Mouse (Mus musculus) kidney, postnatal 0 days (tissue): ENCODE measurements around the gene Cmtm7. TPM values are rescaled to one million over a fixed set of nuclear protein-coding genes. Genes with fewer than 3 reads are reported as not detected.
A peak's percentile ranks its signal among the peaks of the same experiment; 100 is the strongest.

Source experiments
- ATAC-seq: fragments of 200-750 bp; cut with Nextera tagmentation; replicated peaks from 2 replicates; pipeline ENCODE4 v1.8.0; 2017; ENCODE audit warnings: low read depth, moderate number of reproducible peaks, moderate TSS enrichment, moderate library complexity; ENCODE audit not compliant: low FRiP score
- DNase-seq: peaks from one replicate; pipeline ENCODE4 v3.0.0-alpha.2; 2016; ENCODE audit warnings: low spot score
- H3K27ac ChIP-seq: fragments of 300-500 bp; sonication (generic); 2 replicates; pipeline ENCODE4 v1.5.1; 2014; ENCODE audit warnings: mild to moderate bottlenecking
- H3K27me3 ChIP-seq: fragments of 300-500 bp; sonication (generic); 2 replicates; pipeline ENCODE4 v1.6.1; 2014; ENCODE audit warnings: low read length, mixed read lengths; ENCODE audit not compliant: insufficient read depth
- H3K36me3 ChIP-seq: fragments of 300-500 bp; sonication (generic); 2 replicates; pipeline ENCODE4 v1.6.1; 2014; ENCODE audit warnings: low read length, mixed read lengths; ENCODE audit not compliant: insufficient read depth
- H3K4me1 ChIP-seq: fragments of 300-500 bp; sonication (generic); replicated peaks from 2 replicates; pipeline ENCODE4 v1.6.1; 2014; ENCODE audit warnings: antibody characterized with exemption, low read length, mixed read lengths; ENCODE audit not compliant: insufficient read depth
- H3K4me2 ChIP-seq: fragments of 300-500 bp; sonication (generic); 2 replicates; pipeline ENCODE4 v1.6.1; 2014; ENCODE audit warnings: mild to moderate bottlenecking, low read length, moderate library complexity, mixed read lengths
- H3K4me3 ChIP-seq: fragments of 300-500 bp; sonication (generic); replicated peaks from 2 replicates; pipeline ENCODE4 v1.5.1; 2014; ENCODE audit warnings: low read depth, low read length
- H3K9ac ChIP-seq: fragments of 300-500 bp; sonication (generic); 2 replicates; pipeline ENCODE4 v1.6.1; 2014; ENCODE audit warnings: low read depth, low read length
- H3K9me3 ChIP-seq: fragments of 300-500 bp; sonication (generic); replicated peaks from 2 replicates; pipeline ENCODE4 v1.6.1; 2016; ENCODE audit warnings: low read length, inconsistent platforms, mixed read lengths
- CTCF ChIP-seq: IDR thresholded peaks from 2 replicates; pipeline ENCODE4 v1.5.1; 2016; ENCODE audit warnings: antibody characterized with exemption, low read depth, mild to moderate bottlenecking, moderate library complexity
- WGBS: fragments of 180-500 bp; shearing (Covaris S2); extraction: QIAGEN DNeasy Blood & Tissue Kit; methylation state at CpG from one replicate; pipeline ENCODE4 v1.1.7; 2014; 5-methylcytosine and 5-hydroxymethylcytosine counted together
- polyA plus RNA-seq: library from polyadenylated mRNA; unstranded; fragments of >200 nt; fragmentation: Nextera tagmentation; extraction: Ambion mirVana; gene quantifications from 2 replicates; pipeline ENCODE4 v1.2.1, GENCODE M21; 2015

The Cmtm7 gene
- polyA plus RNA-seq, 1 experiment from 2014 or later: 102 TPM

- 63% methylated on average over 8 of the region's 8 CpGs for WGBS
- no peak overlapping the region for H3K9ac ChIP-seq
- ATAC-seq (no peak), DNase-seq (no peak)
- no peaks in the 10 kb centered on the region for H3K9me3 ChIP-seq
- no peak overlapping the region for H3K4me2 ChIP-seq
- H3K27ac ChIP-seq: no peak overlapping the region
- no peak overlapping the region for H3K4me3 ChIP-seq
- no peak for TF ChIP-seq CTCF
- H3K27me3 ChIP-seq: no peaks in the 10 kb centered on the region
- peaks cover 6% of the 10 kb centered on the region; the same call in 1 of the 2 replicates for H3K4me1 ChIP-seq
- H3K36me3 ChIP-seq: no peaks in the 10 kb centered on the region
Observed at GRCm38 (mm10) chr9:114789989-114790388, 8.3 kb upstream of the Cmtm7 start.

GRCm38 (mm10) chr9:114789557-114789956 is 7.9 kb upstream of the Cmtm7 start:
- Histone ChIP-seq H3K4me3 (no peak overlapping the region), H3K27me3 (no peaks in the 10 kb centered on the region), H3K4me1 (peaks cover 6% of the 10 kb centered on the region; the same call in 1 of the 2 replicates), H3K4me2 (no peak overlapping the region), H3K36me3 (no peaks in the 10 kb centered on the region), H3K9ac (no peak overlapping the region), H3K27ac (no peak overlapping the region), H3K9me3 (no peaks in the 10 kb centered on the region)
- 49% methylated on average over 7 of the region's 7 CpGs for WGBS
- ATAC-seq (no peak), DNase-seq (no peak)
- TF ChIP-seq CTCF: no peak

GRCm38 (mm10) chr9:114788697-114789096 is 7.0 kb upstream of the Cmtm7 start:
- 81% methylated on average over 8 of the region's 8 CpGs for WGBS
- H3K9me3 ChIP-seq: no peaks in the 10 kb centered on the region
- no peak overlapping the region for H3K27ac ChIP-seq
- ATAC-seq (no peak), DNase-seq (no peak)
- no peaks in the 10 kb centered on the region for H3K27me3 ChIP-seq
- no peaks in the 10 kb centered on the region for H3K36me3 ChIP-seq
- H3K4me2 ChIP-seq: no peak overlapping the region
- no peak overlapping the region for H3K4me3 ChIP-seq
- TF ChIP-seq CTCF: no peak
- no peak overlapping the region for H3K9ac ChIP-seq
- H3K4me1 ChIP-seq: peaks cover 6% of the 10 kb centered on the region; the same call in 1 of the 2 replicates

- Histone ChIP-seq H3K4me2 (no peak overlapping the region), H3K27me3 (no peaks in the 10 kb centered on the region), H3K4me3 (no peak overlapping the region), H3K36me3 (no peaks in the 10 kb centered on the region), H3K27ac (no peak overlapping the region), H3K9me3 (no peaks in the 10 kb centered on the region), H3K4me1 (peaks cover 6% of the 10 kb centered on the region; the same call in 1 of the 2 replicates), H3K9ac (no peak overlapping the region)
- ATAC-seq (no peak), DNase-seq (no peak)
- TF ChIP-seq CTCF: no peak
- 92% methylated on average over 7 of the region's 7 CpGs for WGBS
Observed at GRCm38 (mm10) chr9:114787716-114788115, 6.1 kb upstream of the Cmtm7 start.

- Histone ChIP-seq H3K4me3 (no peak overlapping the region), H3K36me3 (no peaks in the 10 kb centered on the region), H3K4me2 (no peak overlapping the region), H3K9me3 (no peaks in the 10 kb centered on the region), H3K27me3 (no peaks in the 10 kb centered on the region), H3K9ac (no peak overlapping the region), H3K27ac (no peak overlapping the region), H3K4me1 (peaks cover 6% of the 10 kb centered on the region; the same call in 1 of the 2 replicates)
- WGBS: 91% methylated on average over 5 of the region's 5 CpGs
- no peak for TF ChIP-seq CTCF
- no peak for DNase-seq
- ATAC-seq: no peak
Observed at GRCm38 (mm10) chr9:114787134-114787533, 5.5 kb upstream of the Cmtm7 start.

GRCm38 (mm10) chr9:114785432-114786125 is 3.9 kb upstream of the Cmtm7 start:
- DNase-seq (no peak), ATAC-seq (no peak)
- no peak overlapping the region; the same call in 1 of the 2 replicates for H3K27ac ChIP-seq
- no peaks in the 10 kb centered on the region for H3K36me3 ChIP-seq
- H3K4me3 ChIP-seq: no peak overlapping the region
- no peaks in the 10 kb centered on the region for H3K27me3 ChIP-seq
- 0 out of 2 replicates have a peak overlapping the region, but pooled peaks have one; percentile 10 for H3K4me2 ChIP-seq
- H3K4me1 ChIP-seq: peaks cover 6% of the 10 kb centered on the region; the same call in 1 of the 2 replicates
- no peak overlapping the region for H3K9ac ChIP-seq
- H3K9me3 ChIP-seq: no peaks in the 10 kb centered on the region
- TF ChIP-seq CTCF: peak; percentile 18; the same call in 1 of the 2 replicates
- WGBS: 15% methylated on average over 16 of the region's 16 CpGs
